Mouse (Mus musculus) limb, embryonic 11.5 days (tissue): Measurements from ENCODE around the gene Ube2r2. TPM values are rescaled to one million over a fixed set of nuclear protein-coding genes. Genes with fewer than 3 reads are reported as not detected.

Experiments
- ATAC-seq: fragments of 200-750 bp; cut with Nextera tagmentation; 2 replicates; pipeline ENCODE4 v1.8.0; 2017; ENCODE audit warnings: low read depth; ENCODE audit not compliant: insufficient number of reproducible peaks, low FRiP score, low TSS enrichment
- DNase-seq: peaks from one replicate; pipeline ENCODE4 v3.0.0-alpha.2; 2015; ENCODE audit warnings: low spot score
- H3K27ac ChIP-seq: fragments of 300-500 bp; sonication (generic); replicated peaks from 2 replicates; pipeline ENCODE4 v1.5.1; 2014; ENCODE audit warnings: low read depth, mild to moderate bottlenecking, low read length
- H3K27me3 ChIP-seq: fragments of 300-500 bp; sonication (generic); 2 replicates; pipeline ENCODE4 v1.6.1; 2014; ENCODE audit warnings: mild to moderate bottlenecking, low read length, mixed read lengths; ENCODE audit not compliant: control insufficient read depth, insufficient read depth
- H3K36me3 ChIP-seq: fragments of 300-500 bp; sonication (generic); 2 replicates; pipeline ENCODE4 v1.6.1; 2014; ENCODE audit warnings: mild to moderate bottlenecking, low read length, moderate library complexity, mixed read lengths; ENCODE audit not compliant: control insufficient read depth, insufficient read depth
- H3K4me1 ChIP-seq: fragments of 300-500 bp; sonication (generic); 2 replicates; pipeline ENCODE4 v1.6.1; 2014; ENCODE audit warnings: low read length, mixed read lengths; ENCODE audit not compliant: control insufficient read depth, insufficient read depth
- H3K4me2 ChIP-seq: fragments of 300-500 bp; sonication (generic); 2 replicates; pipeline ENCODE4 v1.6.1; 2014; ENCODE audit warnings: low read depth, mild to moderate bottlenecking, moderate library complexity; ENCODE audit not compliant: severe bottlenecking
- H3K4me3 ChIP-seq: fragments of 300-500 bp; sonication (generic); 2 replicates; pipeline ENCODE4 v1.5.1; 2014; ENCODE audit warnings: low read depth, low read length
- H3K9ac ChIP-seq: fragments of 300-500 bp; sonication (generic); 2 replicates; pipeline ENCODE4 v1.6.1; 2014; ENCODE audit warnings: mild to moderate bottlenecking, low read length
- H3K9me3 ChIP-seq: fragments of 300-500 bp; sonication (generic); 2 replicates; pipeline ENCODE4 v1.6.1; 2016; ENCODE audit warnings: low read length; ENCODE audit not compliant: control insufficient read depth
- WGBS: fragments of 180-500 bp; shearing (Covaris S2); extraction: QIAGEN DNeasy Blood & Tissue Kit; methylation state at CpG from one replicate; pipeline ENCODE4 v1.1.7; 2014; 5-methylcytosine and 5-hydroxymethylcytosine counted together
- polyA plus RNA-seq: library from polyadenylated mRNA; unstranded; fragments of >200 nt; fragmentation: Nextera tagmentation; extraction: Ambion mirVana; gene quantifications from 2 replicates; pipeline ENCODE4 v1.2.1, GENCODE M21; 2014

Gene Ube2r2
- polyA plus RNA-seq, 1 experiment from 2014 or later = 109 TPM

DNA sequence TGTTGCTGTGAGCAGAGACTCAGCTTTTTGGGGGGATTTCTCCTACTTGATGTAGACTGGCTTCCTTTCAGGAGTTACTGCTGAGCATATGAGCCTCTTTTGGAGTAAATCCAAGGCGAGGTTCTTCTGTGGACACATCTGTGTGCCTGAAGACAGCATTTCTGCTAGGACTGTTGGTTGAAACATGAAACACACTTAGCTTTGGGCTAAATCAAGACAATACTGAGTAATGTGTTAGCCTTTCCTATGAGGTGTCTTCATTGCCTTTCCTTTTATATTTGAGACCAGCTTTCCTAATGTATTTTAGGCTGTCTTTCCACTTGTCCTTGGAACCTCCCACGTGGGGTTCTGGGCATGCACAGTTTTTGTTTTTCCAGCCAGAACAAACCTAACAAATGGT lies 39.1 kb downstream of the Ube2r2 start:
- Histone ChIP-seq H3K4me2 (no peak overlapping the region), H3K27me3 (no peaks in the 10 kb centered on the region), H3K4me1 (no peaks in the 10 kb centered on the region), H3K9ac (no peak overlapping the region), H3K27ac (no peak overlapping the region), H3K9me3 (no peaks in the 10 kb centered on the region), H3K36me3 (peaks cover 10% of the 10 kb centered on the region), H3K4me3 (no peak overlapping the region)
- 78% methylated on average over 2 of the region's 2 CpGs for WGBS
- ATAC-seq (no peak), DNase-seq (no peak)

DNA sequence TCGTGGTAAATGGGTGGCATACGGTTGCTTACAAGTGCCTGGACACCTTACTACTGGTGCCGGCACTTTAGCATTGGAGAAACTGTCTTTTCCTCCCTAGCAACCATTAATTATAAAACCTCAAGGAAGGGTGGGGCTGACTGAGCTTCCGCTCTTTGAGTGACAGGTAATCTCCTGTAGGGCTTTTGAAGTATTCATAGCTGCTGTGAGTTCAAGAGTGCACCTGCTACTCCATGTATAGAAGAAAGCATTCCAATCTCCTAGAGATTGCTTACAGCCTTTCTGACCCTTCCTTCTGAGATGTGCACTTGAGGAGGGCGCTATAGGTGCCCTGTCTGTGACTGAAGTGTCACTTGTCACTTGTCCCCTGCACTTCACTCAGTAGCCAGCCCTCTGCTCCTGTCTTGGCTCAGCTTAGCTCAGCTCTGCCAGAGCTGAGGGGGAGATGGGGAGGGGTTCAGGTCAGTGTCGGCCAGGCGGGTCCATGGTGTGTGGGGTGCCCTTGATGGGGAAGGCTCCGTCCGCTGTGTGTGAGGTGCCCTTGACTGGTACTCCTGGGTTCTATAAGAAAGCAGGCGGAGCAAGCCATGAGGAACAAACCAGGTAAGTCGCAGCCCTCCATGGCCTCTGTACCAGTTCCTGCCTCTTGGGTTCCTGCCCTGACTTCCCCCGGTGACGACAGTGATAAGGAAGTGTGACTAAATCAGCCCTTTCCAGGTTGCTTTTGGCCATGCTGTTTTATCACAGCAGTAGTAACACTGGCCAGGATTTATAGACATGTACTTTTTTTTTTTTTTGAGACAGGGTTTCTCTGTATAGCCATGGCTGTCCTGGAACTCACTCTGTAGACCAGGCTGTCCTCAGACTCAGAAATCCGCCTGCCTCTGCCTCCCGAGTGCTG lies 44.5 kb downstream of the Ube2r2 start:
- no peak overlapping the region for H3K27ac ChIP-seq
- WGBS = 93% methylated on average over 15 of the region's 15 CpGs
- H3K36me3 ChIP-seq = peaks cover 15% of the 10 kb centered on the region
- DNase-seq (no peak), ATAC-seq (no peak)
- no peaks in the 10 kb centered on the region for H3K27me3 ChIP-seq
- H3K4me3 ChIP-seq = no peak overlapping the region
- H3K9me3 ChIP-seq = no peaks in the 10 kb centered on the region
- no peaks in the 10 kb centered on the region for H3K4me1 ChIP-seq
- H3K4me2 ChIP-seq = no peak overlapping the region
- no peak overlapping the region for H3K9ac ChIP-seq

DNA sequence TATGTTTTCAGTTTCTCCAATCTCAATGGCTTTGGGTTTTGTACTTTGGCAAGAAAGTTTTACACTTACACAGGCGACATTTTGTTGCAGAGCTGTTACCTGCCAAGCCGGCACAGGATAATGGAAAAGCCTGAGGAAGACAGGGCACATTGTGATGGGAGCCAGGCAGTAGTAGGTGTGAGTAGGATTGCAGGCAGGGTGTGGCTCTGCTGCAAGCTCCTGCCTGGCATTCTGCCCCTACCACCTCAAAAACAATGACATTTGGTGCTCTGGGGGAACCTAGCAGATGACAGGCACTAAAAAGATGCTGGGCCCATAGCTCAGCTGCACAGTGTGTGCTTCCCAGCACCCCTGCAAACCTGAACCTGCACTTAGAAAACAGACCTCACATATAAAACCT lies 54.3 kb downstream of the Ube2r2 start:
- 82% methylated on average over 2 of the region's 2 CpGs for WGBS
- H3K27me3 ChIP-seq = no peaks in the 10 kb centered on the region

DNA sequence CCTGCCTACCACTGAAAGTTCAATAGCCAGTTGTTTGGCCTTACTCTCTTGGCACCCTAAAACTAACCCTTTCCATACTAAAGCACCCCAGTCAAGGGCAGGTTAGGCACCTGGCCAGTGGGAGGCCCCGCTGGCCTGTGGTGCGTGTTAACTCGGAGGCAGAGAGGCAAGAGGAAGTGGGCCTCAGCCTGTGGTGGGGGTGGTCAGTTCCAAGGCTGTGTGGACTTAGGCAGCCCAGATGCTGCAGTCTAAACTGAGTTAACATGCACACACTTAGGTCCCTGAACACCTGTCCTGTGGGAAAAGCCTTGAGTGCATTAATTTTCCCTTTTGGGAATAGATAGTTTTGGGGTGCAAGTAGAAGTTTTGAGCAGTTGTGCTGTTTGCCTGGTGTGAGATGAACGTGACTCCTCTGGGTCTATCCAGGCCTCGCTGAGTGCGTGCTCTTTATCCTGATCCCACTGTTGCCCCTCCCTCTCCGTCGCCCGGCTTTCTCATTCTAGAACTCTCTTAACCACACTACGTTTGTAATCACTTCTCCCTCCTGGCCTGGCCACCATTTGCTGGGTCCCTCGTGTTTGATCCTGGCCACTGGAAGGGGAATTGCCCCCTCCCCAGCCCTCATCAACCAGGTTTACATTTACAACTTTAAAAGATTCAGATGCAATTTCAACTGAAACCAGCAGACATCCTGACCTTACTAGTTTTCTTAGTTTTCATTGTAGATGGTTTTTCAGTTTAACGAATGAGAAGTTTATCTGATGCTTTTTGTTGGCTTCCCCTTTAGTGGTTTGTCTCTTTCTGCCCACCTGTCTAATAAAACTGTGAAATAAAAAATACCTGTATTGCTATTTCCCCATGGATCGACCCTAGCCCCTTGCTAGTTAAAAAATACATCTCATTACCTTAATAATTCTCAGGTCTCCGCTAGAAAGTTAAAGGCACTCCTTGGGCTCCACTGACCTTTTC lies 57.3 kb downstream of the Ube2r2 start:
- Histone ChIP-seq H3K9me3 (no peaks in the 10 kb centered on the region), H3K4me1 (no peaks in the 10 kb centered on the region), H3K27me3 (no peaks in the 10 kb centered on the region), H3K4me2 (no peak overlapping the region), H3K4me3 (no peak overlapping the region), H3K9ac (no peak overlapping the region), H3K36me3 (peaks cover 46% of the 10 kb centered on the region), H3K27ac (no peak overlapping the region)
- no peak for ATAC-seq
- DNase-seq = no peak
- 63% methylated on average over 14 of the region's 14 CpGs for WGBS

More for the DNA sequence above, 54.3 kb downstream of the Ube2r2 start:
- H3K9ac ChIP-seq = no peak overlapping the region
- ATAC-seq (no peak), DNase-seq (no peak)
- peaks cover 28% of the 10 kb centered on the region for H3K36me3 ChIP-seq
- no peaks in the 10 kb centered on the region for H3K9me3 ChIP-seq
- H3K4me1 ChIP-seq = no peaks in the 10 kb centered on the region
- H3K27ac ChIP-seq = no peak overlapping the region
- no peak overlapping the region for H3K4me3 ChIP-seq
- H3K4me2 ChIP-seq = no peak overlapping the region

DNA sequence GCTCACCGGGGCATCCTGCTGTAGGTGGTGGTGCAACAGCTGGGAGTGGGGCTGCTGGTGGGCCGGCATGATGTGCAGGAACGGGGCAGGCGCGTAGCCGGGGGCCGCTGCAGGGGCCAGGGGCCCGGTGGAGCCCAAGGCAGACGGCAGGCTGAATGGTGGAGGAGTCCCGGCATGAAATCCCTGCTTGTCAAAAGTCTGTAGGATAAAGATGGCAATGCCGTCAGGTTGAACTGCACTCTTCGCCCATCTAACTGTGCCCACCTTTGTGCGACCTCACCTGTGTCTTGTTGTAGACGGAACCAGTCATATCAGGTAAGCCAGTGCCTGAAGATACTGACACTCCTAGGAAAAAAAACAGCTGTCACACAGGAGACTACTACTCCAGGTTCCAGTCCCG lies 59.8 kb downstream of the Ube2r2 start:
- Histone ChIP-seq H3K9me3 (no peaks in the 10 kb centered on the region), H3K4me2 (no peak overlapping the region), H3K36me3 (peaks cover 46% of the 10 kb centered on the region), H3K27me3 (no peaks in the 10 kb centered on the region), H3K4me1 (no peaks in the 10 kb centered on the region), H3K27ac (no peak overlapping the region), H3K4me3 (no peak overlapping the region), H3K9ac (no peak overlapping the region)
- DNase-seq (no peak), ATAC-seq (no peak)
- WGBS = 90% methylated on average over 15 of the region's 15 CpGs

DNA sequence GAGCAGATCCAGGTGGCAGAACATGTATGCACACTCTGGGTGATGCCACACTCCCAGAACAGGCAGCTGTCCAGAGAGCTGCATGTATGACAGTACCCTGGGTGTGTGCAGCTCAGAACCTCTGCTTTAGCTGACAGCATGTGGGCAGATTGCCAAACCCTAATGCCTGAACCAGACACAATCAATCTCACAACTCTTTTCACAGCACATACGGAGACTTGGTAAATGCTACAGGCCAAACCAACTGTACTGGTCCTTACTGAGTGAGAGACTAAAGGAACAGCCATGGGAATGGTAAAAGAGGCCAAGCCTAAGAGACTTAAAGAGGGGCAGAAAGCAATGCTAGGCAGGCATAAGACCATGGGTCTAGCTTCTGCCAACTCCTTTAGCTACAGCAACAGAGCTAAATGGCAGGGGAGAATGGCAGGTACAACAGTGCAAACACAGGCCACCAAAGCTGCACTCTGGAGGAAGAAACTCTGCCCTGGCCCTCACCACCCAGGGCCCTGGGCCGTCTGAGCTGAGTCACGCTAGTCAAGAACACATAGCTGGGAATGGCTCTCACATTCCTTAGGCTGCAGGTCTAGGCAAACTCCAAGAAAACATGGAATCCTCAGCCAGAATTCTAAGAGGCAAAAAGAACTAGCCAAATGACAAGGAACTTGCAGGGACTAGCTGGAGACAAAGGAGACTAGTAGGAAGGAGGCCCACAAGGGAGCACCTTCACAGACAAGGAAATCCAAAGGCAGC lies 61.5 kb downstream of the Ube2r2 start:
- no peak overlapping the region for H3K27ac ChIP-seq
- no peak overlapping the region for H3K4me2 ChIP-seq
- 85% methylated on average over 3 of the region's 3 CpGs for whole genome bisulfite sequencing
- no peaks in the 10 kb centered on the region for H3K9me3 ChIP-seq
- H3K4me3 ChIP-seq = no peak overlapping the region
- no peaks in the 10 kb centered on the region for H3K4me1 ChIP-seq
- no peak for DNase-seq
- H3K36me3 ChIP-seq = peaks cover 55% of the 10 kb centered on the region
- H3K27me3 ChIP-seq = no peaks in the 10 kb centered on the region
- no peak for ATAC-seq
- H3K9ac ChIP-seq = no peak overlapping the region

DNA sequence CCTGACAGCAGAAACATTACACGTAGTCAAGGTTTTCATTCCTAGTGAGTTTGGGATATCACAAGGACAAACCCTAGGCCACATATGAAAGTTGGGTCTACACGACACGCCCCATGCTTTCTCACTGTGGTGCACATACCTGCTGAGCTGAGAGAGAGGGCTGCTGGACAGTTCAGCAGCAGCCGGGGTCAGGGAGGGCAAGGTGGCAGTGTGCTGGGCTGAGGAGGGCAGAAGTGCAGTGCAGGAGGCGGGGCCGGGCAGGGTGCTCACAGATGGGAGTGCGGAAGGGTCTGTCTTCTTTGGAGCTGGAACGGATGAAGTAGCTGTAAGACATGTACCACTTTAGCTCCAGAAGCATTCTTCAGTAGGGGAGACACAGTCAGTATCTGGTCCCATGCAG lies 66.6 kb downstream of the Ube2r2 start:
- 94% methylated on average over 8 of the region's 8 CpGs for WGBS
- no peak for ATAC-seq

DNA sequence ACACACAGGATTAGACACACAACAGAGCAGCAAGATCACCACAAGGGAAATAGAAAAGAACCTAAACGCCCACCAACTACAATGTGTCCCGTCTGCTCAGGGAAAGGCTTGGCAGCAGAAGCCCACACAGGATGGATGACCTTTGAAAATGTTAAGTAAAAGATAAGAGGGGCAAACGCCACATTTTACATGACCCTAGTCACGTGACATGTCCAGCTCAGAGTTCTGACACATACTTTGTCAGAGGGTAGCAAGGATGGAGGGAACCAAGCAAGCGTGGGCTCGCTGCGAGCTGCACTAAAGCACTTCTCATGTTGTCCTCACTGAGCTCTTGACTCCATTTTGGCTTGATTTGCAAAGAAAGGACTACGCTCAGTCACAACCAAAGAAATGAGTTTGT lies 70.2 kb downstream of the Ube2r2 start:
- Histone ChIP-seq H3K4me2 (no peak overlapping the region), H3K27ac (no peak overlapping the region), H3K36me3 (peaks cover 43% of the 10 kb centered on the region), H3K9ac (no peak overlapping the region), H3K4me1 (no peaks in the 10 kb centered on the region), H3K9me3 (no peaks in the 10 kb centered on the region), H3K27me3 (no peaks in the 10 kb centered on the region), H3K4me3 (no peak overlapping the region)
- ATAC-seq = no peak
- 90% methylated on average over 8 of the region's 8 CpGs for WGBS
- no peak for DNase-seq

More for the DNA sequence above, 66.6 kb downstream of the Ube2r2 start:
- Histone ChIP-seq H3K4me1 (no peaks in the 10 kb centered on the region), H3K4me3 (no peak overlapping the region), H3K36me3 (peaks cover 45% of the 10 kb centered on the region), H3K4me2 (no peak overlapping the region), H3K27ac (no peak overlapping the region), H3K27me3 (no peaks in the 10 kb centered on the region), H3K9me3 (no peaks in the 10 kb centered on the region), H3K9ac (no peak overlapping the region)
- DNase-seq = no peak
